Mouse (Mus musculus) G1E (cell line): ENCODE data around the gene Tarbp2. TPM values are rescaled to one million over a fixed set of nuclear protein-coding genes. Genes with fewer than 3 reads are reported as not detected.

ENCODE experiments used
- ATAC-seq: 2 replicates; pipeline ENCODE4 v1.8.0; 2016; ENCODE audit warnings: mild to moderate bottlenecking; ENCODE audit not compliant: insufficient number of reproducible peaks, poor library complexity, low FRiP score, severe bottlenecking; ENCODE audit errors: extremely low read depth
- DNase-seq: peaks from one replicate; pipeline ENCODE4 v3.0.0; 2012; ENCODE audit warnings: low spot score
- H3K27me3 ChIP-seq: 2 replicates; pipeline ENCODE4 v1.6.1; 2012; ENCODE audit warnings: mild to moderate bottlenecking, low read length, inconsistent platforms; ENCODE audit not compliant: insufficient read depth
- H3K36me3 ChIP-seq: replicated peaks from 2 replicates; pipeline ENCODE3; 2012; ENCODE audit warnings: mild to moderate bottlenecking, inconsistent platforms
- H3K4me1 ChIP-seq: 2 replicates; pipeline ENCODE4 v1.6.1; 2012; ENCODE audit warnings: low read depth, low read length, inconsistent platforms, mixed read lengths; ENCODE audit not compliant: insufficient read depth
- H3K4me3 ChIP-seq: 2 replicates; pipeline ENCODE4 v1.5.1; 2012; ENCODE audit warnings: low read depth, mild to moderate bottlenecking, inconsistent platforms, low read length, moderate library complexity, mixed read lengths
- H3K9me3 ChIP-seq: replicated peaks from 2 replicates; pipeline ENCODE4 v1.6.1; 2012; ENCODE audit warnings: inconsistent platforms
- CTCF ChIP-seq: IDR thresholded peaks from 2 replicates; pipeline ENCODE4 v1.5.1; 2012; ENCODE audit warnings: low read depth, low read length, inconsistent platforms, mixed read lengths
- GATA1 ChIP-seq: IDR thresholded peaks from 2 replicates; pipeline ENCODE4 v1.6.1; 2012; ENCODE audit warnings: borderline replicate concordance, low read length, inconsistent platforms, mixed read lengths
- GATA2 ChIP-seq: IDR thresholded peaks from 2 replicates; pipeline ENCODE4 v1.6.1; 2012; ENCODE audit warnings: low read depth, low read length, inconsistent platforms, borderline replicate concordance
- POLR2AphosphoS5 ChIP-seq: IDR thresholded peaks from 2 replicates; pipeline ENCODE4 v1.6.1; 2012; ENCODE audit warnings: low read depth, low read length, inconsistent platforms; ENCODE audit not compliant: insufficient replicate concordance
- TAL1 ChIP-seq: conservative IDR thresholded peaks from 2 replicates; pipeline ENCODE4 v1.6.1; 2012; ENCODE audit warnings: low read depth, low read length, inconsistent platforms, mixed read lengths
- polyA plus RNA-seq: library from polyadenylated mRNA; stranded (reverse); fragments of >175 nt; gene quantifications from 2 replicates; pipeline ENCODE4 v1.2.3, GENCODE M21; 2012
- total RNA-seq, 2 experiments: library from RNA; stranded (forward) in 1 of 2; stranded (reverse) in 1 of 2; fragments of 200-1000 nt in 1 of 2; fragments of >200 nt in 1 of 2; fragmentation: Nextera tagmentation in 1 of 2; gene quantifications; 2 replicates each; pipeline ENCODE4 v1.2.3; 2014 to 2017

Tarbp2 gene
- total and polyA plus RNA-seq, 3 experiments = 11.6 to 63.8 (median 32.9) TPM

GRCm38 (mm10) chr15:102499851-102500250 is 18.1 kb upstream of the Tarbp2 start:
- DNase-seq (no peak), ATAC-seq (no peak)
- Histone ChIP-seq H3K27me3 (no peaks in the 10 kb centered on the region), H3K9me3 (no peaks in the 10 kb centered on the region), H3K4me3 (no peak overlapping the region), H3K36me3 (peaks cover 95% of the 10 kb centered on the region), H3K4me1 (peaks cover 23% of the 10 kb centered on the region)
- no peak for TF ChIP-seq TAL1
- no peak for TF ChIP-seq GATA2
- no peak for TF ChIP-seq CTCF
- no peak for TF ChIP-seq GATA1
- no peak for TF ChIP-seq POLR2AphosphoS5

- TF ChIP-seq GATA2 (no peak), GATA1 (no peak), TAL1 (no peak), POLR2AphosphoS5 (no peak), CTCF (no peak)
- peaks cover 29% of the 10 kb centered on the region for H3K4me1 ChIP-seq
- H3K27me3 ChIP-seq = no peaks in the 10 kb centered on the region
- H3K9me3 ChIP-seq = no peaks in the 10 kb centered on the region
- ATAC-seq = no peak
- no peak overlapping the region for H3K4me3 ChIP-seq
- no peak for DNase-seq
- peaks cover 95% of the 10 kb centered on the region for H3K36me3 ChIP-seq
These were observed 17.5 kb upstream of the Tarbp2 start for GRCm38 (mm10) chr15:102500479-102500878.

GRCm38 (mm10) chr15:102501084-102501814 is 16.7 kb upstream of the Tarbp2 start:
- peaks cover 93% of the 10 kb centered on the region for H3K36me3 ChIP-seq
- no peak for ATAC-seq
- no peak for TF ChIP-seq POLR2AphosphoS5
- no peak for TF ChIP-seq GATA1
- TF ChIP-seq CTCF = no peak
- no peak for TF ChIP-seq GATA2
- TF ChIP-seq TAL1 = no peak
- no peaks in the 10 kb centered on the region for H3K9me3 ChIP-seq
- no peak for DNase-seq
- H3K27me3 ChIP-seq = no peaks in the 10 kb centered on the region
- H3K4me3 ChIP-seq = no peak overlapping the region
- peaks cover 35% of the 10 kb centered on the region for H3K4me1 ChIP-seq

- no peak for TF ChIP-seq POLR2AphosphoS5
- TF ChIP-seq TAL1 = no peak
- TF ChIP-seq GATA2 = no peak
- TF ChIP-seq GATA1 = no peak
- no peak for TF ChIP-seq CTCF
- DNase-seq = no peak
- no peaks in the 10 kb centered on the region for H3K9me3 ChIP-seq
These were observed 15.6 kb upstream of the Tarbp2 start for GRCm38 (mm10) chr15:102502254-102502840.

GRCm38 (mm10) chr15:102503447-102503846 is 14.5 kb upstream of the Tarbp2 start, which contains the start of gene Gm10337:
Gene Gm10337, plus strand, starts transcription at chr15:102503722.
- ATAC-seq (no peak), DNase-seq (no peak)
- Histone ChIP-seq H3K27me3 (no peaks in the 10 kb centered on the region), H3K4me1 (peaks cover 35% of the 10 kb centered on the region), H3K36me3 (peaks cover 77% of the 10 kb centered on the region), H3K4me3 (no peak within 1 kb of the TSS), H3K9me3 (no peaks in the 10 kb centered on the region)
- TF ChIP-seq CTCF (no peak), GATA1 (no peak), GATA2 (no peak), POLR2AphosphoS5 (no peak), TAL1 (no peak)

More at GRCm38 (mm10) chr15:102502254-102502840, 15.6 kb upstream of the Tarbp2 start:
- Histone ChIP-seq H3K27me3 (no peaks in the 10 kb centered on the region), H3K36me3 (peaks cover 84% of the 10 kb centered on the region), H3K4me1 (peaks cover 35% of the 10 kb centered on the region), H3K4me3 (no peak overlapping the region)
- ATAC-seq = no peak

GRCm38 (mm10) chr15:102503924-102504782 is 13.8 kb upstream of the Tarbp2 start:
- DNase-seq (no peak), ATAC-seq (no peak)
- TF ChIP-seq TAL1 = no peak
- no peak for TF ChIP-seq GATA1
- no peak for TF ChIP-seq CTCF
- no peak for TF ChIP-seq POLR2AphosphoS5
- no peak for TF ChIP-seq GATA2
- H3K27me3 ChIP-seq = no peaks in the 10 kb centered on the region
- peaks cover 72% of the 10 kb centered on the region for H3K36me3 ChIP-seq
- no peak overlapping the region for H3K4me3 ChIP-seq
- no peaks in the 10 kb centered on the region for H3K9me3 ChIP-seq
- H3K4me1 ChIP-seq = peaks cover 33% of the 10 kb centered on the region
